Mouse (Mus musculus) embryo, embryonic 9.5 days (tissue): Measurements from ENCODE around the gene Plscr1.

Experiments
- DNase-seq: peaks from one replicate; pipeline ENCODE4 v3.0.0-alpha.2; 2017; ENCODE audit errors: extremely low spot score

Gene Plscr1

GRCm38 (mm10) chr9:92253585-92254321, 4.2 kb downstream of the Plscr1 start:
- no peak for DNase-seq

GRCm38 (mm10) chr9:92260481-92261159, 11.1 kb downstream of the Plscr1 start:
- DNase-seq, result no peak

- DNase-seq, result no peak
These were observed 16.2 kb downstream of the Plscr1 start for GRCm38 (mm10) chr9:92265719-92266118.

- DNase-seq, result no peak
These were observed 17.1 kb downstream of the Plscr1 start for GRCm38 (mm10) chr9:92266558-92267171.

GRCm38 (mm10) chr9:92267732-92268131, 18.2 kb downstream of the Plscr1 start:
- DNase-seq, result no peak

GRCm38 (mm10) chr9:92269829-92270404, 20.4 kb downstream of the Plscr1 start:
- no peak for DNase-seq

- DNase-seq, result no peak
These were observed 21.4 kb downstream of the Plscr1 start for GRCm38 (mm10) chr9:92270927-92271326.

- no peak for DNase-seq
These were observed 23.1 kb downstream of the Plscr1 start for GRCm38 (mm10) chr9:92272650-92273049.

GRCm38 (mm10) chr9:92273271-92273670, 23.7 kb downstream of the Plscr1 start:
- DNase-seq, result no peak

GRCm38 (mm10) chr9:92273956-92274762, 24.6 kb downstream of the Plscr1 start:
- DNase-seq, result no peak

- DNase-seq, result no peak
These were observed 26.1 kb downstream of the Plscr1 start, which contains the start of gene Plscr2 for GRCm38 (mm10) chr9:92275486-92276207. TSS of gene Plscr2 (plus strand) at chr9:92275602.

- DNase-seq, result no peak
These were observed 26.8 kb downstream of the Plscr1 start for GRCm38 (mm10) chr9:92276360-92276759.

- no peak for DNase-seq
These were observed 30.5 kb downstream of the Plscr1 start for GRCm38 (mm10) chr9:92280048-92280447.

- DNase-seq, result no peak
These were observed 33.1 kb downstream of the Plscr1 start for GRCm38 (mm10) chr9:92282563-92283171.

- no peak for DNase-seq
These were observed 40.1 kb downstream of the Plscr1 start for GRCm38 (mm10) chr9:92289675-92290074.

GRCm38 (mm10) chr9:92292169-92292568, 42.6 kb downstream of the Plscr1 start:
- DNase-seq, result no peak

GRCm38 (mm10) chr9:92292922-92293321, 43.4 kb downstream of the Plscr1 start:
- DNase-seq, result no peak

GRCm38 (mm10) chr9:92293560-92294548, 44.3 kb downstream of the Plscr1 start:
- DNase-seq, result no peak

- DNase-seq, result no peak
These were observed 48.7 kb downstream of the Plscr1 start for GRCm38 (mm10) chr9:92298288-92298687.
